Mouse (Mus musculus): ENCODE data around the gene Lsm8. TPM values are rescaled to one million over a fixed set of nuclear protein-coding genes. Genes with fewer than 3 reads are reported as not detected.
"Not testable (repeated sequence)": the region's sequence is repeated elsewhere in the genome, so short reads cannot be mapped to it uniquely, and the experiment has no call there.

The Lsm8 gene
- polyA plus RNA-seq, 1 experiment from 2014 or later = 140 TPM

GRCm38 (mm10) chr6:18845571-18845970, 2.8 kb upstream of the Lsm8 start:
- H3K27me3 ChIP-seq (replicated peaks; ENCODE audit: control insufficient read depth, insufficient read depth, low read length); H3K9ac ChIP-seq (ENCODE audit: low read depth, low read length); ATAC-seq: not testable (repeated sequence)

GRCm38 (mm10) chr6:18848702-18849061, 303 bp downstream of the Lsm8 start:
- Histone ChIP-seq H3K9me3 (ENCODE audit: control insufficient read depth, low read length) (no peaks in the 10 kb centered on the region), H3K9ac (ENCODE audit: low read depth, low read length) (peak overlapping the region; percentile 97), H3K4me2 (ENCODE audit: low read depth, low read length) (peak overlapping the region; percentile 62), H3K27ac (ENCODE audit: low read length) (peak overlapping the region; percentile 91), H3K4me1 (ENCODE audit: control insufficient read depth, insufficient read depth, low read length) (peaks cover 6% of the 10 kb centered on the region; the same call in 1 of the 2 replicates), H3K4me3 (ENCODE audit: low read length) (peak overlapping the region; percentile 89), H3K27me3 (replicated peaks; ENCODE audit: control insufficient read depth, insufficient read depth, low read length) (no peaks in the 10 kb centered on the region), H3K36me3 (ENCODE audit: control insufficient read depth, insufficient read depth, low read length) (no peaks in the 10 kb centered on the region; the same call in 1 of the 2 replicates)
- ATAC-seq = peak; percentile 72
- under 1% methylated on average over 28 of the region's 28 CpGs for WGBS

More at GRCm38 (mm10) chr6:18845571-18845970, 2.8 kb upstream of the Lsm8 start:
- not testable (repeated sequence) for H3K4me3 ChIP-seq (ENCODE audit: low read length); H3K4me1 ChIP-seq (ENCODE audit: control insufficient read depth, insufficient read depth, low read length); H3K4me2 ChIP-seq (ENCODE audit: low read depth, low read length); H3K9me3 ChIP-seq (ENCODE audit: control insufficient read depth, low read length); H3K27ac ChIP-seq (ENCODE audit: low read length); H3K36me3 ChIP-seq (ENCODE audit: control insufficient read depth, insufficient read depth, low read length)
- WGBS = 13% methylated on average over 5 of the region's 7 CpGs

GRCm38 (mm10) chr6:18855323-18855722, 6.9 kb downstream of the Lsm8 start:
- no peaks in the 10 kb centered on the region for H3K27me3 ChIP-seq (replicated peaks; ENCODE audit: control insufficient read depth, insufficient read depth, low read length)
- H3K4me1 ChIP-seq (ENCODE audit: control insufficient read depth, insufficient read depth, low read length) = no peaks in the 10 kb centered on the region
- H3K4me2 ChIP-seq (ENCODE audit: low read depth, low read length) = no peak overlapping the region
- ATAC-seq = no peak
- no peak overlapping the region for H3K4me3 ChIP-seq (ENCODE audit: low read length)
- peaks cover 3% of the 10 kb centered on the region; the same call in 1 of the 2 replicates for H3K36me3 ChIP-seq (ENCODE audit: control insufficient read depth, insufficient read depth, low read length)
- no peak overlapping the region for H3K9ac ChIP-seq (ENCODE audit: low read depth, low read length)
- H3K9me3 ChIP-seq (ENCODE audit: control insufficient read depth, low read length) = no peaks in the 10 kb centered on the region
- H3K27ac ChIP-seq (ENCODE audit: low read length) = no peak overlapping the region

DNA sequence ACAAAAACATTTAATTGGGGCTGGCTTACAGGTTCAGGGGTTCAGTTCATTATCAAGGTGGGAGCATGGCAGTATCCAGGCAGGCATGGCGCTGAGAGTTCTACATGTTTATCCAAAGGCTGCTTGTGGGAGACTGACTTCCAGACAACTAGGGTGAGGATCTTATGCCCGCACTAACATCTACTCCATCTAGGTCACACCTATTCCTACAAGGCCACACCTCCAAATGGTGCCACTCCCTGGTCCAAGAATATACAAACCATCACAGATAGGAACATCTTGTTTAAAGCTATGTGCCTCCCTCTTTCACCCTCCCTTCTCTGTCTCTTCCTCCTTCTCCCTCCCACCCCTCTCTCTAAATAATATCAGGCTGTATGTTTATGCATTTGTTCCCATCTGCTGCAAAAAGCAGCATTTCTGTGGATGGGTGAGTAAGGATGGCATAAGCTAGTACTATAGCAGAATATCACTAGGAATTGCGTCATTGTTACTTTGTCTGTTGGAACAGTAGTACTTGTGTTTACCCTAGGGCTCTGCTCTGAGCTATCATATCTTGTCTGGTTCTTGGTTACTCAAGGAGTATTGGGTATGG, 8.2 kb downstream of the Lsm8 start:
- Histone ChIP-seq H3K9me3 (ENCODE audit: control insufficient read depth, low read length) (0 out of 2 replicates have a peak, but pooled peaks cover under 1% of the 10 kb centered on the region), H3K4me1 (ENCODE audit: control insufficient read depth, insufficient read depth, low read length) (no peaks in the 10 kb centered on the region), H3K27me3 (replicated peaks; ENCODE audit: control insufficient read depth, insufficient read depth, low read length) (no peaks in the 10 kb centered on the region), H3K9ac (ENCODE audit: low read depth, low read length) (no peak overlapping the region), H3K4me2 (ENCODE audit: low read depth, low read length) (no peak overlapping the region), H3K27ac (ENCODE audit: low read length) (no peak overlapping the region), H3K4me3 (ENCODE audit: low read length) (no peak overlapping the region), H3K36me3 (ENCODE audit: control insufficient read depth, insufficient read depth, low read length) (peaks cover 3% of the 10 kb centered on the region; the same call in 1 of the 2 replicates)
- 91% methylated on average over 3 of the region's 3 CpGs for WGBS
- peak; percentile 23; the same call in 1 of the 2 replicates for ATAC-seq

- H3K27me3 ChIP-seq (replicated peaks; ENCODE audit: control insufficient read depth, insufficient read depth, low read length) = no peaks in the 10 kb centered on the region
- 0 out of 2 replicates have a peak, but pooled peaks cover 3% of the 10 kb centered on the region for H3K9me3 ChIP-seq (ENCODE audit: control insufficient read depth, low read length)
- H3K9ac ChIP-seq (ENCODE audit: low read depth, low read length) = no peak within 1 kb of the TSS
- H3K4me3 ChIP-seq (ENCODE audit: low read length) = no peak within 1 kb of the TSS
- H3K4me2 ChIP-seq (ENCODE audit: low read depth, low read length) = no peak within 1 kb of the TSS
- no peaks in the 10 kb centered on the region for H3K4me1 ChIP-seq (ENCODE audit: control insufficient read depth, insufficient read depth, low read length)
- ATAC-seq = no peak
- no peaks in the 10 kb centered on the region for H3K36me3 ChIP-seq (ENCODE audit: control insufficient read depth, insufficient read depth, low read length)
- 91% methylated on average over 8 of the region's 8 CpGs for WGBS
- no peak within 1 kb of the TSS for H3K27ac ChIP-seq (ENCODE audit: low read length)
Measured at GRCm38 (mm10) chr6:18866018-18866417, 17.6 kb downstream of the Lsm8 start, which contains the start of gene Ankrd7. Gene Ankrd7, plus strand, starts transcription at chr6:18866318.

DNA sequence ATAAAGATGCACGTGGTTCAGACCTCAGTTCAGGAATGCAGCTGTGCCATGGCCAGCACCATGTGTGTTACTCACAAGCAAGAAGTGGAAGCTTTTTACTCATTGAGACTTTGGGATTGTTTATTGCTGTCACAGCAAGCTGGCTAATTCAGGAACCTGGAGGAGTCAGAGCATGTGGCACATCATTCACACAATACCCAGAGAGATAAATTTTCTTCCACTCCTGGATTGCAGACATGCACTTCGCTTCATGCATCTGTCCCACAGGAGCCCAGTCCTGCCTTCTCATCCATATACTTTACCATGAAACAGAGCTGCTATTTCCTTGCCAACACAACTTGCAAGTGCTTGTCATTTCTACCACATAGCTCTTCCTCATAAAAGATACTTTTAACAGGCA, 40.7 kb downstream of the Lsm8 start:
- H3K4me1 ChIP-seq (ENCODE audit: control insufficient read depth, insufficient read depth, low read length) = no peaks in the 10 kb centered on the region
- H3K36me3 ChIP-seq (ENCODE audit: control insufficient read depth, insufficient read depth, low read length) = no peaks in the 10 kb centered on the region
- H3K27me3 ChIP-seq (replicated peaks; ENCODE audit: control insufficient read depth, insufficient read depth, low read length) = no peaks in the 10 kb centered on the region
- no peaks in the 10 kb centered on the region for H3K9me3 ChIP-seq (ENCODE audit: control insufficient read depth, low read length)
- no peak overlapping the region for H3K4me2 ChIP-seq (ENCODE audit: low read depth, low read length)
- WGBS = 54% methylated on average over 2 of the region's 2 CpGs
- H3K4me3 ChIP-seq (ENCODE audit: low read length) = no peak overlapping the region
- H3K9ac ChIP-seq (ENCODE audit: low read depth, low read length) = no peak overlapping the region
- no peak overlapping the region for H3K27ac ChIP-seq (ENCODE audit: low read length)
- ATAC-seq = no peak

GRCm38 (mm10) chr6:18894142-18894541, 45.8 kb downstream of the Lsm8 start:
- H3K27ac ChIP-seq (ENCODE audit: low read length) = no peak overlapping the region
- H3K4me2 ChIP-seq (ENCODE audit: low read depth, low read length) = no peak overlapping the region
- ATAC-seq = no peak
- no peaks in the 10 kb centered on the region for H3K36me3 ChIP-seq (ENCODE audit: control insufficient read depth, insufficient read depth, low read length)
- H3K9me3 ChIP-seq (ENCODE audit: control insufficient read depth, low read length) = no peaks in the 10 kb centered on the region
- H3K9ac ChIP-seq (ENCODE audit: low read depth, low read length) = no peak overlapping the region
- H3K27me3 ChIP-seq (replicated peaks; ENCODE audit: control insufficient read depth, insufficient read depth, low read length) = no peaks in the 10 kb centered on the region
- no peak overlapping the region for H3K4me3 ChIP-seq (ENCODE audit: low read length)
- no peaks in the 10 kb centered on the region for H3K4me1 ChIP-seq (ENCODE audit: control insufficient read depth, insufficient read depth, low read length)

Other genes starting within 250 kb of the Lsm8 start
- gene Ankrd7, start 17.7 kb downstream of the Lsm8 start, polyA plus RNA-seq (2015; fragmentation: Nextera tagmentation; extraction: Ambion mirVana) = not detected in 2 replicates